Mouse (Mus musculus) ES-Bruce4 (cell line): Measurements from ENCODE around the gene Unc13b. TPM values are rescaled to one million over a fixed set of nuclear protein-coding genes. Genes with fewer than 3 reads are reported as not detected.

Experiments
- H3K27ac ChIP-seq: 2 replicates; pipeline ENCODE4 v1.5.1; 2012; ENCODE audit warnings: low read length, inconsistent platforms; ENCODE audit not compliant: insufficient read depth
- H3K27me3 ChIP-seq: 2 replicates; pipeline ENCODE4 v1.6.1; 2012; ENCODE audit warnings: mild to moderate bottlenecking, low read length, inconsistent platforms; ENCODE audit not compliant: control insufficient read depth, poor library complexity, insufficient read depth, severe bottlenecking
- H3K36me3 ChIP-seq: 2 replicates; pipeline ENCODE4 v1.6.1; 2012; ENCODE audit warnings: inconsistent platforms, mild to moderate bottlenecking, low read length, moderate library complexity; ENCODE audit not compliant: control insufficient read depth, poor library complexity, insufficient read depth, severe bottlenecking
- H3K4me1 ChIP-seq: one replicate; pipeline ENCODE4 v1.8.1; 2011; ENCODE audit warnings: low read length; ENCODE audit not compliant: control insufficient read depth, insufficient read depth
- H3K4me3 ChIP-seq: 2 replicates; pipeline ENCODE4 v1.5.1; 2011; ENCODE audit warnings: low read depth, mild to moderate bottlenecking, low read length
- H3K9ac ChIP-seq: 2 replicates; pipeline ENCODE4 v1.6.1; 2012; ENCODE audit warnings: low read depth, mild to moderate bottlenecking, inconsistent platforms; ENCODE audit not compliant: poor library complexity, severe bottlenecking
- H3K9me3 ChIP-seq: replicated peaks from 2 replicates; pipeline ENCODE4 v1.6.1; 2012; ENCODE audit warnings: mild to moderate bottlenecking, low read length, inconsistent platforms; ENCODE audit not compliant: control insufficient read depth, poor library complexity, insufficient read depth, severe bottlenecking
- CTCF ChIP-seq: IDR thresholded peaks from one replicate; pipeline ENCODE4 v1.8.1; 2011; ENCODE audit warnings: low read depth, low read length
- EP300 ChIP-seq: IDR thresholded peaks from 2 replicates; pipeline ENCODE4 v1.6.1; 2011; ENCODE audit warnings: low read depth, low read length; ENCODE audit not compliant: insufficient read depth
- POLR2A ChIP-seq: IDR thresholded peaks from one replicate; pipeline ENCODE4 v1.8.1; 2011; ENCODE audit warnings: low read length; ENCODE audit not compliant: insufficient read depth
- polyA plus RNA-seq: library from polyadenylated mRNA; stranded (reverse); fragments of >200 nt; gene quantifications from 2 replicates; pipeline ENCODE4 v1.2.4, GENCODE M21; 2011; ENCODE audit warnings: low read depth; ENCODE audit not compliant: missing spikeins, insufficient read depth, insufficient read length

Unc13b gene
- polyA plus RNA-seq, 1 experiment = 23.1 TPM

- TF ChIP-seq POLR2A (no peak), EP300 (no peak), CTCF (no peak)
- no peaks in the 10 kb centered on the region for H3K9me3 ChIP-seq
- H3K27ac ChIP-seq = no peak overlapping the region
- no peaks in the 10 kb centered on the region for H3K27me3 ChIP-seq
- H3K4me3 ChIP-seq = no peak overlapping the region
- H3K9ac ChIP-seq = no peak overlapping the region
- no peaks in the 10 kb centered on the region for H3K36me3 ChIP-seq
- H3K4me1 ChIP-seq = no peaks in the 10 kb centered on the region
These were observed 189.3 kb downstream of the Unc13b start for GRCm38 (mm10) chr4:43248026-43248425.

DNA sequence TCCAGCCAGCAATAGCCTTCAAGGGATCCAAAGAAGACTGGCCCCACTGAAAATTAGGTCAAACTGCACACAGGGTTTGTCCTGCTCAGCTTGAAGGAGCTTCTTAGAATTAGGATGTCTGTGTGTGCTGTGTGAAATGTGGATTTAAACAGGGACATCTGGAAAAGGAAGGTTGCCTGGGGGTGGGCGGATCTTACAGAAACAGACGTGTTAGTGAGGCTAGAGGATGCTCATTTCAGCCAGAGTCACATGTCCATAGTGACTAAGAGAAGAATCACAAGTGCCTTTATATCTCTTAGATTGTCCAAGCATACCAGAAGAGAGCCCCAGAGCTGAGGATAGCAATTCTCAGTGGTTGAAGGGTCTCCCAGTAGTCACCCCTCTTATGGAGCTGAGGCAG is 190.2 kb downstream of the Unc13b start:
- no peak overlapping the region for H3K9ac ChIP-seq
- H3K9me3 ChIP-seq = no peaks in the 10 kb centered on the region
- H3K4me1 ChIP-seq = no peaks in the 10 kb centered on the region
- TF ChIP-seq POLR2A (no peak), CTCF (no peak), EP300 (no peak)
- H3K36me3 ChIP-seq = no peaks in the 10 kb centered on the region
- H3K27me3 ChIP-seq = no peaks in the 10 kb centered on the region
- no peak overlapping the region for H3K4me3 ChIP-seq
- H3K27ac ChIP-seq = no peak overlapping the region

GRCm38 (mm10) chr4:43251269-43251668 is 192.5 kb downstream of the Unc13b start:
- Histone ChIP-seq H3K4me1 (no peaks in the 10 kb centered on the region), H3K9ac (no peak overlapping the region), H3K27ac (no peak overlapping the region), H3K9me3 (no peaks in the 10 kb centered on the region), H3K4me3 (no peak overlapping the region), H3K36me3 (no peaks in the 10 kb centered on the region), H3K27me3 (no peaks in the 10 kb centered on the region)
- TF ChIP-seq POLR2A (no peak), CTCF (no peak), EP300 (no peak)

DNA sequence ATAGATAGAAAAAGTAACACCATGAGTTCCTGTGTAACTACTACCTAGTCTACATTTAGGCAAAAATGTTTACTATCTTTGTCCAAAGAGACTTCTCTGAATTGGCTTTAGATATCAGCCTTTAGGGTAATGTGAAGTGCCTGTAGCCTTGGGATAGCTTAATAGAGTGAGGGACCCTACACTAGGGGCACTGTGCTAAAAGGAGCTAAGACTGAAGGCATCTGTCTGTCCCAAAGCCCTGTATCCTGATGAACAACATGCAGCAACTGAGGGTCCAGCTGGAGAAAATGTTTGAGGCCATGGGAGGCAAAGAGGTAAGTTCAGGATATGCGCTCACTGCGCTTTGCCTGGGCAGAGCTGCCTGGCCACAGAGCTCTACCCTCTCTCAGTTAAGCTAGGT is 198.3 kb downstream of the Unc13b start:
- TF ChIP-seq EP300 (no peak), CTCF (no peak), POLR2A (no peak)
- Histone ChIP-seq H3K4me1 (no peaks in the 10 kb centered on the region), H3K27ac (no peak overlapping the region), H3K4me3 (no peak overlapping the region), H3K9ac (no peak overlapping the region), H3K9me3 (no peaks in the 10 kb centered on the region), H3K36me3 (no peaks in the 10 kb centered on the region), H3K27me3 (no peaks in the 10 kb centered on the region)

GRCm38 (mm10) chr4:43258556-43258955 is 199.8 kb downstream of the Unc13b start:
- no peaks in the 10 kb centered on the region for H3K27me3 ChIP-seq

GRCm38 (mm10) chr4:43259435-43259834 is 200.7 kb downstream of the Unc13b start:
- no peak overlapping the region for H3K27ac ChIP-seq
- no peak overlapping the region for H3K9ac ChIP-seq
- no peaks in the 10 kb centered on the region for H3K4me1 ChIP-seq
- no peaks in the 10 kb centered on the region for H3K27me3 ChIP-seq
- H3K4me3 ChIP-seq = no peak overlapping the region
- H3K36me3 ChIP-seq = no peaks in the 10 kb centered on the region
- no peaks in the 10 kb centered on the region for H3K9me3 ChIP-seq
- TF ChIP-seq EP300 (no peak), POLR2A (no peak), CTCF (no peak)

More at GRCm38 (mm10) chr4:43258556-43258955, 199.8 kb downstream of the Unc13b start:
- Histone ChIP-seq H3K9ac (no peak overlapping the region), H3K9me3 (no peaks in the 10 kb centered on the region), H3K36me3 (no peaks in the 10 kb centered on the region), H3K27ac (no peak overlapping the region), H3K4me3 (no peak overlapping the region), H3K4me1 (no peaks in the 10 kb centered on the region)
- TF ChIP-seq CTCF (no peak), EP300 (no peak), POLR2A (no peak)
